Mouse (Mus musculus) ES-E14 (cell line): Measurements from ENCODE around the gene Bpifa5. TPM values are rescaled to one million over a fixed set of nuclear protein-coding genes. Genes with fewer than 3 reads are reported as not detected.

ENCODE experiments used
- DNase-seq: peaks from one replicate; pipeline ENCODE4 v3.0.0-alpha.2; 2013; ENCODE audit warnings: low read depth, low spot score
- H3K27ac ChIP-seq: 2 replicates; pipeline ENCODE4 v1.5.1; 2012; ENCODE audit warnings: low read depth, mild to moderate bottlenecking, low read length, moderate library complexity, mixed read lengths; ENCODE audit not compliant: poor library complexity, insufficient read depth, severe bottlenecking
- H3K36me3 ChIP-seq: 2 replicates; pipeline ENCODE4 v1.6.1; 2012; ENCODE audit warnings: mild to moderate bottlenecking, low read length, moderate library complexity, mixed read lengths; ENCODE audit not compliant: control insufficient read depth, poor library complexity, insufficient read depth, severe bottlenecking
- H3K4me1 ChIP-seq, 2 experiments: fragments of 150-350 bp in 1 of 2; sonication (generic) in 1 of 2; 2 replicates each; pipeline ENCODE4 v1.6.1; 2012; ENCODE audit warnings: low read length in 2 of 2, mild to moderate bottlenecking in 1 of 2, mixed read lengths in 1 of 2; ENCODE audit not compliant: control insufficient read depth in 2 of 2, insufficient read depth in 2 of 2, poor library complexity in 1 of 2
- H3K4me3 ChIP-seq, 2 experiments: fragments of 150-350 bp in 1 of 2; sonication (generic) in 1 of 2; 2 replicates each; pipeline ENCODE4 v1.5.1; 2012; ENCODE audit warnings: low read length in 2 of 2, low read depth in 1 of 2, mild to moderate bottlenecking in 1 of 2, mixed read lengths in 1 of 2; ENCODE audit not compliant: insufficient read depth in 1 of 2, poor library complexity in 1 of 2, severe bottlenecking in 1 of 2
- H3K9ac ChIP-seq: 2 replicates; pipeline ENCODE4 v1.6.1; 2012; ENCODE audit warnings: low read depth, mild to moderate bottlenecking, low read length, mixed read lengths; ENCODE audit not compliant: poor library complexity, insufficient read depth, severe bottlenecking
- H3K9me3 ChIP-seq: fragments of 150-350 bp; sonication (generic); 2 replicates; pipeline ENCODE4 v1.6.1; 2012; ENCODE audit warnings: low read depth, mild to moderate bottlenecking, low read length; ENCODE audit not compliant: control insufficient read depth, insufficient read depth
- CHD2 ChIP-seq: IDR thresholded peaks from 2 replicates; pipeline ENCODE4 v1.6.1; 2014; ENCODE audit warnings: mild to moderate bottlenecking, low read depth, low read length, inconsistent platforms
- HCFC1 ChIP-seq: IDR thresholded peaks from 2 replicates; pipeline ENCODE4 v1.6.1; 2012; ENCODE audit warnings: low read length, inconsistent platforms, borderline replicate concordance; ENCODE audit not compliant: insufficient read depth
- MAFK ChIP-seq: IDR thresholded peaks from 2 replicates; pipeline ENCODE4 v1.6.1; 2014; ENCODE audit warnings: mild to moderate bottlenecking, low read depth, low read length, inconsistent platforms; ENCODE audit not compliant: insufficient read depth
- ZC3H11A ChIP-seq: IDR thresholded peaks from 2 replicates; pipeline ENCODE4 v1.6.1; 2012; ENCODE audit warnings: low read depth, mild to moderate bottlenecking, inconsistent platforms, low read length, borderline replicate concordance
- ZNF384 ChIP-seq: IDR thresholded peaks from 2 replicates; pipeline ENCODE4 v1.6.1; 2012; ENCODE audit warnings: low read depth, low read length, inconsistent platforms
- in situ Hi-C, 2 experiments: fragments of 600-800 bp; cut with MboI; formaldehyde crosslinking; loops; one replicate each; pipeline ENCODE4 v1.15.1; 2025; ENCODE audit warnings: low sequenced_read_pairs in 2 of 2, inconsistent platforms in 1 of 2; ENCODE audit not compliant: unreplicated experiment in 2 of 2
- total RNA-seq: library from RNA; depleted of rRNA; stranded (reverse); fragments of 300-350 nt; gene quantifications from 2 replicates; pipeline ENCODE4 v1.2.3, GENCODE M21; 2012; rRNA removed

Gene Bpifa5
- total RNA-seq, 1 experiment: not detected

DNA sequence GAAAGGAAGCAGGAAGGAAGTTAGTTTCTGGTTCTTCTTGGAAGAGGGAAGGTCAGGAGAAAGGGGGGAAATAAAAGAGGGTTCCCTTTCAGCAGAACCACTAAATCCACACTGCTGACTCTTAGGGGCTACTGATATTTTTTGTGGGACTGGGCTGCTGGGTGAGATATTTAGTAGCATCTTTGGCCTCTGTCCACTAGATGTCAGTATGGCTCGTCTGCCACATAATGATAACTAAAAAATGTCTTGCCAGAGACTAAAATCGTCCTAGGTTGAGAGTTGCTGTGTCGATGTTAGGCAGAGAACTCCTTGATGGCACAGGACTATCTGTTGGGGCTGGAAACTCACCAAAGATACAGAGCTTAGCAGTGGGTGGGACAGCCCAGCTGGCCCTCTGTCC lies 46.7 kb downstream of the Bpifa5 start:
- no peak overlapping the region for H3K27ac ChIP-seq
- H3K36me3 ChIP-seq: no peaks in the 10 kb centered on the region
- in situ Hi-C loops: no loop called here
- H3K4me1 ChIP-seq: no peaks in the 10 kb centered on the region
- H3K4me3 ChIP-seq: no peak overlapping the region
- no peak for DNase-seq
- H3K9me3 ChIP-seq: no peaks in the 10 kb centered on the region
- H3K9ac ChIP-seq: no peak overlapping the region
- no peak for TF ChIP-seq ZNF384
- peak; percentile 48; the same call in 1 of the 2 replicates for TF ChIP-seq ZC3H11A

DNA sequence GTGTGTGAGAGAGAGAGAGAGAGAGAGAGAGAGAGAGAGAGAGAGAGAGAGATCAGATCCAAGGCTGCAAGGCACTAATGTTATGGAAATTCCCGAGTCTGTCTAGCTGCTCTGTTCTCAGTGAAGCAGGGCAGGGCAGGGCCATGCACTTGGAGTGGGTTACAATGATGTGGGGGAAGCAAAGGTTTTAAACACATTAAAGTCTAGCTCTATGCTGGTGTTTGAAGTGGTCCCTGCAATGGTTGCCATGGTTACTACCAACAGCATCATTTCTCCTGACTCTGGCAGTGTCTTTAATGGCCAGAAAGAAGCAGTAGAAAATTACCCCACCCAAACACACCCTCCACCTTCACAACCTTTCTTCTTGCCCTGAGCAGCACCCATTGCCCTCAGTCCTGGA lies 48.7 kb downstream of the Bpifa5 start:
- in situ Hi-C loops: no loop called here

GRCm38 (mm10) chr2:154211881-154212280 lies 49.5 kb downstream of the Bpifa5 start:
- in situ Hi-C loops: no loop called here
- Histone ChIP-seq H3K4me3 (no peak overlapping the region), H3K36me3 (no peaks in the 10 kb centered on the region), H3K9me3 (no peaks in the 10 kb centered on the region), H3K4me1 (peaks cover 0 to 2% of the 10 kb centered on the region in 2 experiments; a peak in 1 of 4 replicates), H3K27ac (no peak overlapping the region), H3K9ac (no peak overlapping the region)
- no peak for TF ChIP-seq HCFC1
- no peak for TF ChIP-seq ZNF384
- no peak for TF ChIP-seq CHD2
- no peak for TF ChIP-seq MAFK
- no peak for TF ChIP-seq ZC3H11A
- DNase-seq: no peak

More for the DNA sequence above, 48.7 kb downstream of the Bpifa5 start:
- TF ChIP-seq ZNF384 (no peak), HCFC1 (no peak), ZC3H11A (no peak), MAFK (no peak), CHD2 (no peak)
- no peak overlapping the region for H3K4me3 ChIP-seq
- no peaks in the 10 kb centered on the region for H3K9me3 ChIP-seq
- no peak for DNase-seq
- no peak overlapping the region for H3K27ac ChIP-seq
- H3K36me3 ChIP-seq: no peaks in the 10 kb centered on the region
- peaks cover 0 to 2% of the 10 kb centered on the region in 2 experiments; a peak in 1 of 4 replicates for H3K4me1 ChIP-seq
- H3K9ac ChIP-seq: no peak overlapping the region

- TF ChIP-seq ZC3H11A (peak; percentile 15; the same call in 1 of the 2 replicates), MAFK (no peak), HCFC1 (no peak), ZNF384 (no peak), CHD2 (no peak)
- no peak overlapping the region for H3K4me3 ChIP-seq
- in situ Hi-C loops: no loop called here
- peaks cover 0 to 2% of the 10 kb centered on the region in 2 experiments; a peak in 1 of 4 replicates for H3K4me1 ChIP-seq
- no peak overlapping the region for H3K9ac ChIP-seq
- H3K9me3 ChIP-seq: no peaks in the 10 kb centered on the region
- DNase-seq: peak; percentile 92
- H3K36me3 ChIP-seq: no peaks in the 10 kb centered on the region
- no peak overlapping the region for H3K27ac ChIP-seq
Measured at GRCm38 (mm10) chr2:154215191-154215590, 52.8 kb downstream of the Bpifa5 start.

Other genes with a start within 250 kb of the Bpifa5 start
- gene Bpifb3, start 244.4 kb upstream of the Bpifa5 start, total RNA-seq: not detected in 2 replicates
- gene Bpifb4, start 224.4 kb upstream of the Bpifa5 start, total RNA-seq: not detected in 2 replicates
- not detected in 2 replicates for gene Bpifa6, start 187.7 kb upstream of the Bpifa5 start, total RNA-seq
- not detected in 2 replicates for gene Bpifa2, start 154.3 kb upstream of the Bpifa5 start, total RNA-seq
- gene Bpifa3, start 32.3 kb upstream of the Bpifa5 start, total RNA-seq: not detected in 2 replicates
- not detected in 2 replicates for gene Bpifa1, start 19.7 kb upstream of the Bpifa5 start, total RNA-seq
- gene Bpifb1, start 28.2 kb downstream of the Bpifa5 start, total RNA-seq: 0.11 and 0.18 TPM in 2 replicates
- gene Bpifb5, start 61.1 kb downstream of the Bpifa5 start, total RNA-seq: 0.36 TPM in 1 of 2 replicates, not detected in the other
- not detected in 2 replicates for gene Bpifb9a, start 95.2 kb downstream of the Bpifa5 start, total RNA-seq
- gene Bpifb9b, start 144.6 kb downstream of the Bpifa5 start, total RNA-seq: not detected in 2 replicates
- 30.0 and 33.2 TPM in 2 replicates for gene Cdk5rap1, start 210.4 kb downstream of the Bpifa5 start, total RNA-seq
- gene Snta1, start 245.5 kb downstream of the Bpifa5 start, total RNA-seq: 11.3 and 18.6 TPM in 2 replicates